Mouse (Mus musculus): ENCODE measurements around the gene Sp140.
"Not testable (repeated sequence)": the region's sequence is repeated elsewhere in the genome, so short reads cannot be mapped to it uniquely, and the experiment has no call there.

Sp140 gene

GRCm38 (mm10) chr1:85650524-85650923 lies 50.3 kb downstream of the Sp140 start:
- not testable (repeated sequence) for DNase-seq

- DNase-seq: peak; percentile 34
These were observed 51.6 kb downstream of the Sp140 start for GRCm38 (mm10) chr1:85651770-85652275.

GRCm38 (mm10) chr1:85657211-85657610 lies 57.0 kb downstream of the Sp140 start:
- DNase-seq: not testable (repeated sequence)

- DNase-seq: no peak
These were observed 64.1 kb downstream of the Sp140 start for GRCm38 (mm10) chr1:85664266-85664665.

- no peak for DNase-seq
These were observed 80.0 kb downstream of the Sp140 start for GRCm38 (mm10) chr1:85680226-85680625.

- DNase-seq: no peak
These were observed 86.5 kb downstream of the Sp140 start for GRCm38 (mm10) chr1:85686666-85687065.

GRCm38 (mm10) chr1:85687346-85687745 lies 87.2 kb downstream of the Sp140 start:
- no peak for DNase-seq

- no peak for DNase-seq
These were observed 90.4 kb downstream of the Sp140 start for GRCm38 (mm10) chr1:85690544-85690943.

GRCm38 (mm10) chr1:85692281-85692680 lies 92.1 kb downstream of the Sp140 start:
- no peak for DNase-seq

GRCm38 (mm10) chr1:85693280-85693679 lies 93.1 kb downstream of the Sp140 start:
- DNase-seq: no peak

Data from right cerebral cortex, postnatal 4 days (tissue).